Mouse (Mus musculus) fibroblast of lung, adult 2 months (primary cell): ENCODE results near the gene Paics.
"Not testable (repeated sequence)": the region's sequence is repeated elsewhere in the genome, so short reads cannot be mapped to it uniquely, and the experiment has no call there.

ENCODE experiments used
- DNase-seq: peaks from one replicate; pipeline ENCODE4 v3.0.0-alpha.2; 2011; ENCODE audit warnings: low read depth

The Paics gene

DNA sequence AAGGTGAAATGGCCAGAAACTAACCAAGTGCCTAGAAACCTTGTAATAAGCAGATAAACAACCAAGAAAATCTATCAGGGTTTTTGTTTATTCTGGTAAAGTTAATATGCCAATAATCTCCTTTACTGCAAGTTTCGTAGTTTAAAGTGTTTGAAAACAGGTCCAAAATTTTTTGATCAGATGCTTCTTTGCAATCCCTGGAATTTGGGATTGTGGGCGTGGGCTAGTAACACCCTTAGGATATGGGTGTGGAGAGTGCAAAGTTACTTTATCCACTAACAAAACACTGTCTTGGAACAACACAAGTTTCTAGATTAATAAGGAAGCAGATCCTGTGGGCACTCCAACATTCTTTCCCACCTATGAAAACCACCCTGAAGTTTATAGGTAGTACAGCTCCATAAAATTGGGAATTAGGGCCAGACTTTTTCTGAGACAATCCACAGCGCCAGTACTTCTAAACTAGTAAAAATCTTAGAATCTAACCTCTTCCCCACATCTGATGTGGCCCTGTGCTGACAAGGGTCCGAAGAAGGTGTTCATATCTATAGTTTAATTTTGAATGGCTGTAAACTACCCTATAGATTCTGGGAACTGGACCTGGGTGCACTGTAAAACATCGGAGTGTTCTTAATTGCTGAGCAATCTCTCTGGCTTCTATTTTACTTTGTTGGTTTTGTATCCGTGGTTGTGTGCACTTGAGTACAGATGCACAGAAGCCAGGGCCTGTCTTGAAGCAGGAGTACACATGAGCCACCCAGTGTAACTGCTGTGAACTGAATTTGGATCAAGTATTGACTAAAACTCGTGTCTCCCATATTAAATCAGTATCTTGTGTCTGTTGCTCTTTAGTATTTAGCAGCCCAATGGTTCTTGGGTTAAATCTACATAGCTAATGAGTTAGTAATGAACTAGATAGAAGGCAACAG lies 1.3 kb downstream of the Paics start:
- no peak for DNase-seq

DNA sequence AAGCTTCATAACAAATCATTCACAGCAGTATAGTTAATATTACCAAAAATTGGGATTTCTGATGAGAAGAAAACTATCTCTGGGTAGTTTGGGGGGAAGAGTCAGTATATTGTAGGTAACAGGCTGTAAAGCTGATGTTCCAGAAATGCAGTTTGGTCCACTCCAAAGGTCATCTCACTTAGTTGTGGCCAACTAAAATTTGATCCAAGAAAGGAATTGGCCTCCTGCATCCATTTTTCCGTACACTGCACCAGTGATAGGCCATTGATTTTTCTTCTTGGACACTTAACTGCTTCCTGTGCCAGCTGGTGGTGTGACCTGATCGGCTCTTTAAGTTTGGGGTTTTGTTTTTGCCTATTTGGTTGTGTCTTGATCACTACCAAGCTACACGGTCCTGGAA lies 2.7 kb downstream of the Paics start:
- no peak for DNase-seq

DNA sequence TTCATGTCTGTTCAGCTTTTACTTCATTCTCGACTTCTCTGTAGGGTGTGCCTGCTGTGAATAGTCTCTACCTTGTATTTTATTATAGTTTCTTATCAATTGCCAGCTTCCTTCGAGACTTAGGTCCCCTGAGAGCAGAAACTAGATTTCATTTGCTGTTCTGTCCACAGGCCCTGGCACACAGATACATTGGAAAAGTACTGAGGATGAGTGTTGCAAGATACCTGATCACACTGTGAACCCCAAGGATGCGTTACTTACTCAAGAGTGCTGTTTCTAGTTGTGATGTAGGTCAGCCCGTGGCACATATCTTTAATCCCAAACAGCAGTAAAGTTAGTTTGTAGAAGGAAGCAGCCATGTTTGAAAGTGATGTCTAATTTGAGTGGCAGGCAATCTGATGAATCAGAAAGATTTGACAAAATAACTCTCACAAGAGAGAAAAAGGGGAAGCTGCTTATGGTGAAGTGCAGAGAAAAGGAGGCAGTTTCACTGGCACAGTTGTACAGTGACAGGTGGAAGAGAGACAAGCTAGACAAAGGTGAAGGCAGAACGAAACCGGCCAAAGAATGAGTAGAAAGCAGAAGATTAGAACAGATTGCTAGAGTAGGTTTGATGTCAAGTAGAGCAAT lies 3.3 kb downstream of the Paics start:
- no peak for DNase-seq

DNA sequence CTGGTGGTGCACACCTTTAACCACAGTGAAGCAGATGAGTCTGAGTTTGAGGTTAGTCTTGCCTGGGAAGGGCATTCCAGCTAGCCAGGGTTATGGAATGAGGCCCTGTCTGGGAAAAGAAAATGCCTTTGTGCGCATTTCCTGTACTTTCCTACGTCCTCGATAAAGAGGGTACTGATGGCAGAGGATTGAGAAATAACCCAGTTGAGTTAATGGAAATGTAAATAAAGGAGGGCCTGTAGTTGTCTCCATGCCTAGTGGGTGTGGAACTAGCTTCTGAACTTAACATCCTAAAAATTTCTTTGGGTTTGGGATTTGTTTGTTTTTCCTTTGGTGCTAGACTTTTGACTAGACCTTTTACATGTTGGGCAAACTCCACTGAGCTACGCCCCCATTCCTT lies 4.4 kb downstream of the Paics start:
- no peak for DNase-seq

DNA sequence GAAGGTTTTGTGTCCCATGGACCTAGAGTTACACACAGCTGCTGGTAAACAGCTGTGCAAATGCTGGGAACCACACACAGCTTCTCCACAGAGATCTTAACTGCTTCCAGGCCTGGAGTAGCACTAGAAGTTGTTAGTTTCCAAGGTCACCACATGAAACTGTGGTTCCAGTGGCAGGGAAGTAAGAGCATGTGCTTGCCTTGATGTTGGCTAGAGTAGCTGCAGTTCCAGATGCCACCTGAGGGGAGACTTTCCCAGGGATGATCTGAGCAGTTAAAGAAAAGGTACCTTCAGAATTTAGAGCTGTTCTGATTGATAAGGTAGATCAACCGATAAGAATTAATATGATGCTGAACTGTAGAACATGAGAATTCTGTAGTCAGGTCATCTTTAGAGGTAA lies 6.8 kb downstream of the Paics start:
- no peak for DNase-seq

DNA sequence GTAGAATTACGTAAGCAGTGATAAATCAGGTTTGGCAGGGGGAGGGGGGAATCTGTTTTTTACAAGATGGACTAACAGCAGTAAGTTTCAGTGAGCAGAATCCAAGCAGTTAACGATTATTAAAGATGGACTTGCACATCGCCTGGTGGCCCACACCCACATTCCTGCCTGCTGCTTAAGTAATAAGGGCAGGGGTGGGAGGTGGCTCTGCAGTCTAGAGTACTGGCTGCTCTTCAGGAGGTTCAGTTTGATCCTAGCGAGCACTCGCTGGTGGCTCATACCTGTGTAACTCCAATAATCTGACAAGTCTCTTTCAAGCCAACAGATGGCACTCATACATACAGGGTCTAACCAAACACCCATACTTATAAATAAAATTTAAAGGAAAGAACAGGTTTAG lies 8.5 kb downstream of the Paics start:
- DNase-seq = no peak

DNA sequence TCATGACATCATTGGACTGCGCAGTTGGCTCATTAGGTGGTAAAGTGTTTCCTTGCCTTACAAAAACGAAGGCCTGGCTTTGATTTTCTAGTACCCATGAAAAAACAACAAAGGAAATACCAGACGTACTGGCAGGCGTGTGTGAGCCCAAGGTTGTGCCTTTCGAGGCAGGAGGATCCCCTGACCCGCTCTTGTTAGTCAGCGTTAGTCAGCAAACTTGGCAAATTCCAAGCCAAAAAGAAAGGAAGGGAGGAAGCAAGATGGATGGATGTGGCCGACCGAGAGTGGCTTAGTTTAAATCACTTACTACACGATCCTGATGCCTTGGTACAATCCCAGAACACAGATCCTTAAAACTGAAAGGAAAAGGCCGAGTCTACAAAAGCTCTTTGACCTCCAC lies 11.4 kb downstream of the Paics start:
- peak; percentile 67 for DNase-seq

DNA sequence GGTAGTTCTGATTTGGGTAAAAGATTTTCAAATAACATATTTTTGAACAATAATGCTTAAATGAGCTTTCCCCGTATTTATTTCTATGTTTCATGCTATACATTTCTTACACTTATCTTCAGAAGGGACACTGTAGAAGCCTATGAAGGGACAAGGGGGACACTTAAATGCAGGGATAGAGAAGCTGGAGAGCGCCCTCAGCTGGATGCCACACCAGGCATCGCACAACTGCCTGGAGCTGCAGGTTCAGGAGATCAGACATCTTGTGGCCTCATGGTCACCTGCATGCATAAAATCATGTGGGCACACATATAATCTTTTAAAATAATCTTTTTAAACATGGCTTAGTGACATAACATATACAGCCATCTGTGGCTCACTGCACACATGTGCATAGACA lies 13.5 kb downstream of the Paics start:
- DNase-seq = no peak

DNA sequence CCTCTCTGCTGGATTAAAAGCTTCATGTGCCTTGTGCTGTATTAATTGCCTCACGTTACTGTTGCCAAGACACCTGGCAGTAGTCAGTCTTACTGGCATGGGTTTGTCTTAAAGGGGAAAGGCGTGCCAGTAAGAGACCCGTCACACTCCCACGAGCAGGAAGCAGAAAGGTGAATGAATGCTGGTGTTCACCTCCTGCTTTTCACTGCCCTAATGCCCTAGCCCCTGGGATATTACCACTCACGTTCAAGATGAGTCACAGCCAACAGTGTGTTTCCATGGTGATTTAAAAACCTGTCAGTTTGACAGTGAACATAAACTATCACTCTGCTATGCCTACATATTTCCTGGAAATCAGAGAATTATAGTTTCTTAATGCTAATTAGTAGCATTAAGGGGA lies 18.1 kb downstream of the Paics start:
- no peak for DNase-seq

DNA sequence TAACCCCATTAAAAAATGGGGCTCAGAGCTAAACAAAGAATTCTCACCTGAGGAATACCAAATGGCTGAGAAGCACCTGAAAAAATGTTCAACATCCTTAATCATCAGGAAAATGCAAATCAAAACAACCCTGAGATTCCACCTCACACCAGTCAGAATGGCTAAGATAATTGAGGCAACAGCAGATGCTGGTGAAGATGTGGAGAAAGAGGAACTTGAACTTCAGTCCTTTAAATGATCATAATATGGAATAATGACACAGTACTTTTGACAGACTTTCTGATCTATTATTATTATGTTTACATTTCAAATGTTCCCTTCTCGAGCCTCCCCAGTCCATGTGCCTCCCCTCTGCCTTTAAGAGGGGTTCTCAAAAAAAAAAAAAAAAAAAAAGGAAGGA lies 20.0 kb downstream of the Paics start:
- not testable (repeated sequence) for DNase-seq

DNA sequence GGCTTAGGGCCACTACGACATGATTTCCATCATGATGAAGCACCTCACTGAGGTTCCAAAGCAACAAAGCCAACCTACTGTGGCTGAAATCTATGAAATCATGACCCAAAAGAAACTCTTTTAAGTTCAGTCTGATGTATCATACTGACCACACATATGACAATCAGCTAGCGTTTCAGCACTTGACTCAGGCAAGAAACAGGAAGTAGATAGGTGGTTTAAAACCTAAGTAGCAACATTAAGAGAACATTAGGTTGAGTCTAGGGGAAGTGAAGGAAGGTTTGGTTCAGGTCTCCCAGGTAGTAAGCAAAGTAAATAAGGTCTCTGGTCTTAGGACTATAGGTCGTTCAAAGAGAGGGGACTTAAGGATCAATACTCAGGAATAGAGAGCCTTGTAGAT lies 22.4 kb downstream of the Paics start:
- DNase-seq = no peak

DNA sequence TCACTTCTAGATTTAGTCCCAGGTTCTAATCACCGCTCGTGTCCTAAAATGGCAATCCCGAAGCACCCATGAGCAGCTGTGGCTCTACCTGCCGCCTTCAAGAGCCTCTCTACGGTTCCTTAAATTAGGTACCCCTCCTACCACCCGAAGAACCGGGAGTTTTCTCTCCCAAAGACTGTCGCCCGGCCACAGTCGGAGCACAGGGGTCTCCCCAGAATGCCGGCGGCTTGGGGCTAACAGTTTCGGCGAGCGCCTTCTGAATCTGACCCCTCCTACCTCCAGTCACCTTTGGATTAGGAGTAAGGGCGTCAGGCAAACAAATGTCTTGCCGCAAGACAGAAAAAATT lies 23.1 kb downstream of the Paics start:
- no peak for DNase-seq

DNA sequence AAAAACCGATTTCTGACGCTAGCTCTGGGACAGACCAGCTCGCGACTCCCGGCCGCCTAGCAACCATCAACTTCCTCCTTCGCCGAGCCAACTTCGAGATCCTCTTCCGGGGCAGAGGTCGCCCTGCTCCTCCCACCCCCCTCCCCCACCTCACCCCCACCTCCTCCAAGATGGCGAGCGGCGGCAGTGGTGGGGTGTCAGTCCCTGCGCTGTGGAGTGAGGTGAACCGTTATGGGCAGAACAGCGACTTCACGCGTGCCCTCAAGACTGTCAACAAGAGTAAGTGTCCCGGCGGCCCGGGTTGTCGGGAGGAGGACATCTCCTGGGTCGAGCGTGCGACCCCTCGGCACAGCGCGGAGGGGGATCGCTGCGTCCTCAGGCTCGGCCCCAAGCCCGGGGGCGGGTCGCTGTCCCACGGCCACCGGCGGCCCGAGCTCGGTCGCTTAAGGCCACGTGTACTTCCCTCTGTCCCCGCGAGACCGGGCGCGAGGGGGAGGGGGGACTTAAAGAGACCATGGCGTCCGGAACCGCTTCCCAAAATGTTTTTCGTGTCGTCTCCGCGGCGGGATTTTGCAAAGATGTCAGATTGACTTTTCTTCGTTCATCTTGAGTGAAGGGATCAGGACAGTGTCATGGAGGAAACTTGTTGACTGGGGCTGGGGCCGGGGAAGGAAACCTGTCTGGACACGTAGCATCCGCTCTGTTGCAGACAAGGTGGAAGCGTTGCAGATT lies 23.6 kb downstream of the Paics start, which contains the start of gene Srp72:
TSS of gene Srp72 (plus strand) at position 130 of the 732 bp plus-strand sequence.
- no peak for DNase-seq

DNA sequence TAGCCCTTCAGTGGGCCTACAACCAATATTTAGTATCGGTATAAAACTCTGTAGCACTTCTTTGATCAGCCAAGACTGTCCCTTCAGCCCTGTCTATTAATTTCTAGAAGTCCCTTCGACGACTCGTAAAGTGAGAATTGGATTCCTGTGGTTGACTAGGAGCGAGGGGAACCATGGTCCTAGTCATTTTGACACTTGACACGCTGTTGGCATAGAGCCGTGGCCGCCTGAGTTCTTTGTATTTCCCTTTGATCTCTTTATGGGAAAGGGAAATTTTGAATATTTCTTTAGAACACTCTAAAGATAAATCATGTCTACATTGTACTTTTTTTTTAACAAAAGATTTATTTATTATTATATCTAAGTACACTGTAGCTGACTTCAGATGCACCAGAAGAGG lies 24.6 kb downstream of the Paics start:
- no peak for DNase-seq

DNA sequence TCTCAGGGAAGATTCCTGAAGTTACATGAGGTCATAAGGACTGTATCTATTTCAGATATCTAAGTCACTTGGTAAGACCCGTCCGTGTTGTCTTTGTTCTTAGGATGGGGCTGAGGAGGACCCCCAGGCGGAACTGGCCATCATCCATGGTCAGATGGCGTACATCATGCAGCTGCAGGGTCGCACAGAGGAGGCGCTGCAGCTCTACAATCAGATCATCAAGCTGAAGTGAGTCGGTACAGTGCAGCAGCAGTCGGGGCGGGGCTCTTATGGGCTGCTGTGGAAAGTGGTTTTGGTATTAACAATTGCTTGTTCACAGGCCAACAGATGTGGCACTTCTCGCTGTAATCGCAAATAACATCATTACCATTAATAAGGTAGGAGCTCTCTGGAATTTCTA lies 32.9 kb downstream of the Paics start:
- DNase-seq = no peak

DNA sequence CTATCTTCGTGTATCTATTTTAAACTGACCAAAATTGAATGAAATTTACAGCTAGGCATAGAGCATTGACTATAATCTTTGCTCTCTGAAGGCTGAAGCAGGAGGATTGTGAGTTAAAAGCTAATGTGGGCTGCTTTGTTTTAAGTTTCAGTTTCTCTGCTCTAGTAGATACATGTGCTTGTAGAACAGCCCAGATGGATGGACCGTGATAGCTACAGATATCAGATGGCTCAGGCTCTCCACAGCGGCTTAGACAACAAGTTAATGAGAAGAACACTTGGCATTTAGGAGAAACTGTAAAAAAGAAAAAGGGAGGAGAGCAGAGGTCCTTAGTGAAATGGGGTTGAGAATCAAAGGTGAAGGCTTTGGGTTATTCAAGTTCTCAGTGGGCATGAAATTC lies 39.7 kb downstream of the Paics start:
- DNase-seq = no peak

DNA sequence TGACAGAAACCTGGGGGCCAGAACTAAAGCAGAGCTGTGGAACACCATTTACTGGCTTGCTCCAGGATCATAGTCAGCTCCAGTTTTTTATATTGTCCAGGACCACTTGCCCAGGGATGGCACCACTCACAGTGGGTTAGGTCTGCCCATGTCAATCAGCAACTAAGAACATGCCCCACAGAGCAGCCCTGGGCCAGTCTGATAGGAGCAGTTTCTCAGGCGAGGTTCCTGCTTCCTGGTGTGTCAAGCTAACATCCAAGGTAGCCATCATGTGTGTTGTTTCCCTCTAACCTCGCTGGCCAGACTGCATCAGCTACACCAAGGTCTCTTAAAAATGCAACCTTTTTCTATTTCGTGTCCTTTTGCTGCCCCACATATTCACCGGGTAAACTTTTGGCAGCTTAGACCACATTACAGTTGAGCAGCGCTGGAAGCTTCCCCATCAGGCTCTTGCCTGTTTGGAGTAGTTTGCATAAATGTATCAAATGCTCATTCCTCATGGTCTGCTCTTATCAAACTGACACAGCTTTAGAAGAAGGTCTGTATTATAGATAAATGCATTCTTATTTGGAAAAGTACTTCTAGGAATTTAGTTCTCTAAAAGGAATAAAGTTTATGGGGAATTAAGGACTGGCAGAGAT lies 42.2 kb downstream of the Paics start:
- DNase-seq = no peak

DNA sequence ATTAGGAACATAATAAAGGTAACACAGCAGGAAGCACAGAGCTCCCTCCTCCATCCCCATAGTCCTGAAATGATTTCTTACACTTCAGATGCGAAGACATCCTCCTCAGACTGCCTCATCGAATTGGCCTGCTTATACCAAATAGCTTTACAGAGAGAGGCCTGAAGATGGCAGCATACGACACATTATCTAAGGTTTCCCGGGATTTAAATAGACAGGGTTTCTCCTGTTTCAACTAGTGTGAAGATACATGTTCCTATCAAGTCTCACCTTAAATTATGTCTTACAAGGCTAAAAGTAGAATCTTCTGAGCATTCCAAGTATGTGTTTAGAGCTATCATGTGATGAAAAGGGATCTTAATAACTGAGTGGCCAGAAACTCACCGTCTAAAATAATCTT lies 47.3 kb downstream of the Paics start:
- peak; percentile 13 for DNase-seq

DNA sequence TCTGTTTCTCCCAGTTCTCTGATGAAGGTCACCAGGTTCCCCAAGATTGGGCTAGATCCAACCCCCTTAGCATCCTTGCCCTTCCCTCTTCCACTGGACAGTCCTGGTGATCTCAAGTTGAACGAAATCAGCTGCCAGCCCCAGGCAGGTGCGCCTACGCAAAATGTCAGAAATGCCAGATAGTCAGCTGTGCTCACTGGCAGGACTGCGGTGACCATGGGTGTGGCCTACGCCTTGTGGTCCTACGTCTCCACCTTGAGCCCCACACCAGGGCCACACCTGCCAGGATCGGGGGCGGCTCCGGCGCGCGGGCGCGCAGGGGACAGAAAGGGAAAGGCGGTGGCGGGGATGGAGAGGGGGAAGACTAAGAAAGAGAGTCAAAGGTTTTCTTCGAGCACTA lies 50.1 kb downstream of the Paics start:
- no peak for DNase-seq

DNA sequence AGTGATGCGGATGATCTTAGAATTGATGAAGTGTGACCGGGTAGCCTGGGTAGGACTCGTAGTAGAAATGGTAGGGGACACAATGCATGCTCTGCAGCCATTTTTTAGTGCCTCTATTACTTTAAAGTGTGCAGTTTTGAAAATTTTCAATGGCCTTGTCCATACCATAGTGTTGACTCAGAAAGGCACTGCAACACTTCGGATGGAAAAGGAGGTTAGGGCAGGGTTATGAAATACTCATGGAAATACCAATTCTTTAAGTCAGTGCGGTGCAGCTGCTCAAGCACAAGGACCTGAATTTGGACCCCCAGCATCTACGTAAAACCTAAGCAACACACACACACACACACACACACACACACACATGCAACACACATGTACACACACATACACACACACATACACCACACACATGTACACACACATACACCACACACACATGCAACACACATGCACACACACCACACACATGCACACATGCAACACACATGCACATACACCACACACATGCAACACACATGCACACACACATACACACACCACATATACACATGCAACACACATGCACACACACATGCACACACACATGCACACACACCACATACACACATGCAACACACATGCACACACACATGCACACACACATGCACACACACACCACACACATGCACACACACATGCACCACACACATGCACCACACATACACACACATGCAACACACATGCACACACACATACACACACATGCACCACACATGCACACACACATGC lies 53.1 kb downstream of the Paics start, which contains the start of gene Arl9:
TSS of gene Arl9 (plus strand) at position 5 of the 771 bp plus-strand sequence.
- DNase-seq = no peak

DNA sequence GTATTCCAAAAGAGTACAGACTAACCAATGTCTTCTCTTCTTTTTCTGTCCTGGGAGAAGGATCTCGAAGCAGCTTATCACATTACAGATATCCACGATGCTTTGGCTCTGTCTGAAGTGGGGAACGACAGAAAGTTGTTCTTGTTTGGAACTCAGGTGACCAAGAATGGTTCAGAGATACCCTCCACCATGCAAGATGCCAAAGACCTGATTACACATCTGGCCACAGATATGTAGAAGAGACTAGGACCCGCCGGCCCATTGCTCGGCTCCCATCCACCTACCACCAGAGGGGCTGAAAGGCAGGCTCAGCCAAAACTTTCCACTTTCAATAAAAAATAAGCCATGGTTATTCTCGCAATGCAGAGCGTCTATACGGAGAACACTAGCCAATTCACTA lies 59.2 kb downstream of the Paics start:
- no peak for DNase-seq

DNA sequence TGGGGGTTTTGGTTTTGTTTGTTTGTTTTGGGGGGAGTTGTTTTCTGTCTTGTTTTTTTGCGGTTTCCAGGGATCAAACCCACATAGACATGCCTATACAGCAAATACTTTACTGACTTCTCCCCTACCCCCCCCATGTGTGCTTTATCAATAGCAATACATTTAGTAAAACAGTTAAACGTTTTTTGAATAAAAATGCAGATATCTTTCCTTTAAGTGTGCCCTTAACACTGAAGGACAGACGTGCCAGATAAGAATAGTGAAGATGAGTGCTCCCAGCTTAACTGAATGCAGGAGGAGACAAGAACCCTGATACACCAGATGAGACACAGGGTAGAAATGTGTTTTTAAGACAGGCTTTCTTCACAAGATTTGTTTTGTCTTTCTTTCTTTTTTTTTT lies 60.0 kb downstream of the Paics start:
- no peak for DNase-seq
